Mouse (Mus musculus): ENCODE results near the gene Phf20.
A peak's percentile ranks its signal among the peaks of the same experiment; 100 is the strongest.
"Not testable (repeated sequence)": the region's sequence is repeated elsewhere in the genome, so short reads cannot be mapped to it uniquely, and the experiment has no call there.

Gene Phf20

DNA sequence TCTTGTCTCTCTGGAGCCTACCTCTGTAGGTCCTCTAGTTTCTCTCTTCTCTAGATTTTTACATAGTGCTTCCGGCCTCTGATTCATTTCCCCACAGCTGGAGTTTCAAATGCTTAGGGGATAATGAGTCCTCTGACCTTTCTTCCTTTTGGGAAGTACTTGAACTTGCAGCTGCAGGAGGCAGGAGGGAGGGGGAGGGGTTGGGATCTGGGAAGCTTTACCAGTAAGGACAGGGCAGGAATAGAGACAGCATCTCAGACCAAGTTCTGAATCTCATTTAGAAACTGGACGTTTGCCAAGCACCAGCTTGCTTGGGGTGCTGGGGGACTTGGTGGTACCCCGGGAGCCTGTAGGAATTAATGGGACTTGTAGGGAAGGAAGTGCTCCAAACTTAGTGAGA is 3.7 kb downstream of the Phf20 start:
- DNase-seq (ENCODE audit: low spot score in 2 of 2), result no peak

- no peak for DNase-seq (ENCODE audit: low spot score in 2 of 2)
Observed at GRCm38 (mm10) chr2:156201486-156201885, 5.2 kb downstream of the Phf20 start.

- no peak for DNase-seq (ENCODE audit: low spot score in 2 of 2)
Observed at GRCm38 (mm10) chr2:156202848-156203437, 6.7 kb downstream of the Phf20 start.

DNA sequence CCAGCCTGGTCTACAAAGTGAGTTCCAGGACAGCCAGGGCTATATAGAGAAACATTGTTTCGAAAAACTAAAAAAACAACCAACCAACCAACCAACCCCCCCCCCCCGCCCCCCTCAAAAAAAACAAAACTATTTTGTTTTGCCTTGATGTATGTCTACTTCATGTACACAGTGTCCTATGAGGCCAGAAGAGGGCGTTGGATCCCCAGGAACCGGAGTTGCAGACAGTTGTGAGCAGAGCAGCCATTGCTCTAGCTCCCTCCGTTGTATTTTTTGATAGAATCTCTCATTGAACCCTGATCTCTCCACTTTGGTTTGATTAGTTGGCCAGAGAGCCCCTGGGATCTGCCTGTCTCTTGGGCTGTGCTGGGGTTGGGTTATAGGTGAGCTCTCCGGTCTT is 7.7 kb downstream of the Phf20 start:
- no peak for DNase-seq (ENCODE audit: low spot score in 2 of 2)

DNA sequence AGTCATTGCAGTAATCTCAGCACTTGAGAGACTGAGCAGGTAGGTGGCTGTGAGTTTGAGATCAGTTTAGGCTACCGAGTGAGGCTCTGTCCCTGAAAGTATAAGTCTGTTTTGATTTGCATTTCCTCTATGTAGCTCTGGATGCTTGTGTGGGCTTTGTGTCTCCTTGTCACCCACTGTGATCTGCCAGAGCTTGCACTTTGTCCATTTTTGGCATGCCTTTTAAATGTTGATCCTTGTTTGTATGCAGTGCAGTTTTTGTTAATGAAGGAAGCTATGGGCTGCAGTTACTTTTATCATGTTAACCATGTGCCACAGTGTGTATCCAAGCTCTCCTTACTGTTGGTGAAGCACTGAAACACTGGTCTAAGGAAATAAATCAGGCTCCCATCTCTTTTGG is 21.5 kb downstream of the Phf20 start:
- no peak for DNase-seq (ENCODE audit: low spot score in 2 of 2)

DNA sequence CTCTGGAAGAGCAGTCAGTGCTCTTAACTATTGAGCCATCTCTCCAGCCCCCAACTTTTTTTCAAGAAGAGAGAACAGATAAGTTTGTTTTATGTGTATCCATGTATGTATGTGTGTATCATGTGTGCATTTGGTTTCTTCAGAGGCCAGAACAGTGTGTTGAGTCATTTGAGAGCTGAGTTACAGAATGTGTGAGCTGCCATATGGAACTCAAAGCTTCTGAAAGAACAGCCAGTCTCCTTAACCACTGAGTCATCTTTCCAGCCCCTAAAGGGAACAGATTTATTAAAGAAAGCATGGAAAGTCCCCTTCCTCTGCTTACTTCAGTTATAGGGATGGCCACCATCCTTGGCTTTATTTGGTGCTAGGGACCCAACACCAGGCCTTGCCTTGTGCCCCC is 25.8 kb downstream of the Phf20 start:
- no peak for DNase-seq (ENCODE audit: low spot score in 2 of 2)

DNA sequence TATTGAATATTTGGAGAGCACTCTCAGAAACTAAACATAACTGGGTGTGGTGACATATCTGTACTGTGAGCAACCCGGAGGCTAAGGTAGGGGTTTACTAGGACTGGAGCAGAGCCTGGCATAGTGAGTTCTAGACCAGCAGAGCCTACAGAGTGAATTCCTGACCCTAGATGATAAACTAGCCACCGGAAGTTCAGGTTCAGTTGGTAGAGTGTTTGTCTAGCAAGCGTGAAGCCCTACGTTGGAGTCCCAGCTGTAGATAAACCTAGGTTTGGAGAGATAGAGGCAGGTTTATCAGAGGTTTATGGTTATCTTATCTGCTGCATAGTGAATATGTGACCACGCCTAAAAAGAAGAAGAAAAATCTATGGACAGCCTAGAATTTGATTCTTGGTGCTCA is 27.8 kb downstream of the Phf20 start:
- DNase-seq (ENCODE audit: low spot score in 2 of 2), result no peak

GRCm38 (mm10) chr2:156227689-156228088 is 31.4 kb downstream of the Phf20 start:
- DNase-seq (ENCODE audit: low spot score in 2 of 2), result no peak

DNA sequence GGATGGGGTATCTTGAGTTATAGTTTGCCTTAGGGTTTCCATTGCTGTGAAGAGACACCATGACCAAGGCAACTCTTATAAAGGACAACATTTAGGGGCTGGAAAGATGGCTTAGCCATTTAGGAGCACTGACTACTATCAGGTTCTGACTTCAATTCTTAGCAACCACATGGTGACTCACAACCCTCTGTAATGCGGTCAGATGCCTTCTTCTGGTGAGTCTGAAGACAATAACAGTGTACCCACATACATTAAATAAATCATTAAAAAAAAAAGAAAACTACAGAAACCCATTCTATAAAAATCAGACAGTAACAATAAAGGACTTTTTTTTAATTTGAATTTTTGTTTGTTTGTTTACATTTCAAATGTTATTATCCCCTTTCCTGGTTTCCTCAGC is 32.9 kb downstream of the Phf20 start:
- no peak for DNase-seq (ENCODE audit: low spot score in 2 of 2)

GRCm38 (mm10) chr2:156231340-156231739 is 35.1 kb downstream of the Phf20 start:
- DNase-seq (ENCODE audit: low spot score in 2 of 2), result no peak

GRCm38 (mm10) chr2:156233275-156233948 is 37.1 kb downstream of the Phf20 start:
- peak; percentile 56 to 67 for DNase-seq (ENCODE audit: low spot score in 2 of 2)

DNA sequence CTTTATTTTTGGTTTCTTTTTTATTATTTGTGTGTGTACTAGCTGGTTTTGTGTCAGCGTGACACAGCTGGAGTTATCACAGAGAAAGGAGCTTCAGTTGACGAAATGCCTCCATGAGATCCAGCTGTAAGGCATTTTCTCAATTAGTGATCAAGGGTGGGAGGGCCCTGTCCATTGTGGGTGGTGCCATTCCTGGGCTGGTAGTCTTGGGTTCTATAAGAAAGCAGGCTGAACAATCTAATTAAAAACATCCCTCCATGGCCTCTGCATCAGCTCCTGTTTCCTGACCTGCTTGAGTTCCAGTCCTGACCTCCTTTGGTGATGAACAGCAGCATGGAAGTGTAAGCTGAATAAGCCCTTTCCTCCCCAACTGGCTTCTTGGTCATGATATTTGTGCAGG is 37.8 kb downstream of the Phf20 start:
- DNase-seq (ENCODE audit: low spot score in 2 of 2), result not testable (repeated sequence)

- DNase-seq (ENCODE audit: low spot score in 2 of 2), result peak in 1 of 2 experiments; percentile 25
Observed at GRCm38 (mm10) chr2:156235847-156236246, 39.6 kb downstream of the Phf20 start.

GRCm38 (mm10) chr2:156241662-156242061 is 45.4 kb downstream of the Phf20 start:
- DNase-seq (ENCODE audit: low spot score in 2 of 2), result peak; percentile 33 to 45

- no peak for DNase-seq (ENCODE audit: low spot score in 2 of 2)
Observed at GRCm38 (mm10) chr2:156243011-156243410, 46.7 kb downstream of the Phf20 start.

DNA sequence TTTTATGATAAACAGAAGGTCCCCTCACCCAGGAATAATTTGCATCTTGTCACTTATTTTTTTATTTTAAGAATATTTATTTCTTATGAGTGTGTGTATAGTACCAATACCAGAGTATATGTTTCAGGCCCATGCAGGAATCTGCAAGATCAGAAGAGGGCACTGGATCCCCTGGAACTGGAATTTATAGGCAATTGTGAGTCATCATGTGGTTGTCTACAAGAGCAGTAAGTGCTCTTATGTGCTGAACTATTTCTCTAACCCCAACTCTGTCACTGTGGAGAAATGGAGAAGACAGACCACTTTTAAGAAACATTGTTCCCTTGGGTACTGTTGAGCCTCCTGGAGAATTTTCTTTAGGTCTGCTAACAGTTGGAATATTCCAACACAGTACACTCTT is 51.3 kb downstream of the Phf20 start:
- no peak for DNase-seq (ENCODE audit: low spot score in 2 of 2)

- DNase-seq (ENCODE audit: low spot score in 2 of 2), result no peak
Observed at GRCm38 (mm10) chr2:156250761-156251160, 54.5 kb downstream of the Phf20 start.

- no peak for DNase-seq (ENCODE audit: low spot score in 2 of 2)
Observed at GRCm38 (mm10) chr2:156251291-156251690, 55.0 kb downstream of the Phf20 start.

GRCm38 (mm10) chr2:156257051-156257450 is 60.8 kb downstream of the Phf20 start:
- DNase-seq (ENCODE audit: low spot score in 2 of 2), result peak; percentile 47 to 49

- DNase-seq (ENCODE audit: low spot score in 2 of 2), result no peak
Observed at GRCm38 (mm10) chr2:156257922-156258761, 61.9 kb downstream of the Phf20 start.

- no peak for DNase-seq (ENCODE audit: low spot score in 2 of 2)
Observed at GRCm38 (mm10) chr2:156260968-156261367, 64.7 kb downstream of the Phf20 start.

- no peak for DNase-seq (ENCODE audit: low spot score in 2 of 2)
Observed at GRCm38 (mm10) chr2:156263204-156263893, 67.1 kb downstream of the Phf20 start.
